Mouse (Mus musculus): Measurements from ENCODE around the gene Itih4. TPM values are rescaled to one million over a fixed set of nuclear protein-coding genes. Genes with fewer than 3 reads are reported as not detected.

Itih4 gene
- total and polyA plus RNA-seq, 2 experiments from 2014 or later = not detected

GRCm38 (mm10) chr14:30856885-30857507, 29.3 kb upstream of the Itih4 start:
- Histone ChIP-seq H3K9ac (replicated peaks; ENCODE audit: low read length, poor library complexity, severe bottlenecking) (no peak overlapping the region), H3K4me1 (ENCODE audit: insufficient read depth, low read length) (no peaks in the 10 kb centered on the region), H3K36me3 (ENCODE audit: insufficient read depth, low read length) (0 out of 2 replicates have a peak, but pooled peaks cover 4% of the 10 kb centered on the region), H3K9me3 (ENCODE audit: low read length) (no peaks in the 10 kb centered on the region), H3K27ac (ENCODE audit: low read depth, low read length) (no peak overlapping the region), H3K4me3 (ENCODE audit: low read depth, low read length) (no peak overlapping the region), H3K27me3 (ENCODE audit: insufficient read depth, low read length) (no peaks in the 10 kb centered on the region), H3K4me2 (ENCODE audit: low read depth, low read length, poor library complexity, severe bottlenecking) (no peak overlapping the region)
- 87% methylated on average over 10 of the region's 10 CpGs for WGBS
- TF ChIP-seq CTCF (IDR thresholded peaks at IDR 0.05) = no peak
- DNase-seq (ENCODE audit: low spot score) (no peak), ATAC-seq (ENCODE audit: low FRiP score) (no peak)

- DNase-seq (ENCODE audit: low spot score) (no peak), ATAC-seq (ENCODE audit: low FRiP score) (no peak)
- Histone ChIP-seq H3K9ac (replicated peaks; ENCODE audit: low read length, poor library complexity, severe bottlenecking) (no peak overlapping the region), H3K9me3 (ENCODE audit: low read length) (no peaks in the 10 kb centered on the region), H3K4me1 (ENCODE audit: insufficient read depth, low read length) (no peaks in the 10 kb centered on the region), H3K27me3 (ENCODE audit: insufficient read depth, low read length) (no peaks in the 10 kb centered on the region), H3K4me3 (ENCODE audit: low read depth, low read length) (no peak overlapping the region), H3K36me3 (ENCODE audit: insufficient read depth, low read length) (0 out of 2 replicates have a peak, but pooled peaks cover 4% of the 10 kb centered on the region), H3K4me2 (ENCODE audit: low read depth, low read length, poor library complexity, severe bottlenecking) (no peak overlapping the region), H3K27ac (ENCODE audit: low read depth, low read length) (no peak overlapping the region)
- WGBS = 83% methylated on average over 4 of the region's 4 CpGs
- TF ChIP-seq CTCF (IDR thresholded peaks at IDR 0.05) = peak; percentile 4; the same call in 1 of the 2 replicates
Observed at GRCm38 (mm10) chr14:30857990-30858389, 28.3 kb upstream of the Itih4 start.

GRCm38 (mm10) chr14:30861421-30862125, 24.7 kb upstream of the Itih4 start:
- 78% methylated on average over 16 of the region's 16 CpGs for WGBS
- H3K4me1 ChIP-seq (ENCODE audit: insufficient read depth, low read length) = no peaks in the 10 kb centered on the region
- H3K4me3 ChIP-seq (ENCODE audit: low read depth, low read length) = no peak overlapping the region
- H3K9ac ChIP-seq (replicated peaks; ENCODE audit: low read length, poor library complexity, severe bottlenecking) = no peak overlapping the region
- TF ChIP-seq CTCF (IDR thresholded peaks at IDR 0.05) = no peak
- H3K36me3 ChIP-seq (ENCODE audit: insufficient read depth, low read length) = peaks cover 17% of the 10 kb centered on the region
- H3K4me2 ChIP-seq (ENCODE audit: low read depth, low read length, poor library complexity, severe bottlenecking) = no peak overlapping the region
- H3K27me3 ChIP-seq (ENCODE audit: insufficient read depth, low read length) = no peaks in the 10 kb centered on the region
- DNase-seq (ENCODE audit: low spot score) = no peak
- H3K9me3 ChIP-seq (ENCODE audit: low read length) = no peaks in the 10 kb centered on the region
- H3K27ac ChIP-seq (ENCODE audit: low read depth, low read length) = no peak overlapping the region
- no peak for ATAC-seq (ENCODE audit: low FRiP score)

- no peak for TF ChIP-seq CTCF (IDR thresholded peaks at IDR 0.05)
- ATAC-seq (ENCODE audit: low FRiP score) = no peak
- Histone ChIP-seq H3K27ac (ENCODE audit: low read depth, low read length) (no peak overlapping the region), H3K4me3 (ENCODE audit: low read depth, low read length) (no peak overlapping the region), H3K4me1 (ENCODE audit: insufficient read depth, low read length) (no peaks in the 10 kb centered on the region), H3K4me2 (ENCODE audit: low read depth, low read length, poor library complexity, severe bottlenecking) (no peak overlapping the region), H3K9me3 (ENCODE audit: low read length) (no peaks in the 10 kb centered on the region), H3K36me3 (ENCODE audit: insufficient read depth, low read length) (peaks cover 20% of the 10 kb centered on the region), H3K9ac (replicated peaks; ENCODE audit: low read length, poor library complexity, severe bottlenecking) (no peak overlapping the region), H3K27me3 (ENCODE audit: insufficient read depth, low read length) (no peaks in the 10 kb centered on the region)
- 90% methylated on average over 9 of the region's 9 CpGs for WGBS
- no peak for DNase-seq (ENCODE audit: low spot score)
Observed at GRCm38 (mm10) chr14:30862368-30862767, 23.9 kb upstream of the Itih4 start.

- Histone ChIP-seq H3K27ac (ENCODE audit: low read depth, low read length) (no peak overlapping the region), H3K36me3 (ENCODE audit: insufficient read depth, low read length) (peaks cover 27% of the 10 kb centered on the region), H3K4me2 (ENCODE audit: low read depth, low read length, poor library complexity, severe bottlenecking) (no peak overlapping the region), H3K27me3 (ENCODE audit: insufficient read depth, low read length) (no peaks in the 10 kb centered on the region), H3K9me3 (ENCODE audit: low read length) (no peaks in the 10 kb centered on the region), H3K4me3 (ENCODE audit: low read depth, low read length) (no peak overlapping the region), H3K9ac (replicated peaks; ENCODE audit: low read length, poor library complexity, severe bottlenecking) (no peak overlapping the region), H3K4me1 (ENCODE audit: insufficient read depth, low read length) (no peaks in the 10 kb centered on the region)
- WGBS = 66% methylated on average over 3 of the region's 3 CpGs
- peak; percentile 71 for TF ChIP-seq CTCF (IDR thresholded peaks at IDR 0.05)
- ATAC-seq (ENCODE audit: low FRiP score) = no peak; the same call in 1 of the 2 replicates
- peak; percentile 36 for DNase-seq (ENCODE audit: low spot score)
Observed at GRCm38 (mm10) chr14:30865311-30865710, 21.0 kb upstream of the Itih4 start.

GRCm38 (mm10) chr14:30867042-30867441, 19.2 kb upstream of the Itih4 start:
- no peak overlapping the region for H3K27ac ChIP-seq (ENCODE audit: low read depth, low read length)
- H3K4me2 ChIP-seq (ENCODE audit: low read depth, low read length, poor library complexity, severe bottlenecking) = no peak overlapping the region
- H3K4me3 ChIP-seq (ENCODE audit: low read depth, low read length) = no peak overlapping the region
- no peaks in the 10 kb centered on the region for H3K4me1 ChIP-seq (ENCODE audit: insufficient read depth, low read length)
- H3K9ac ChIP-seq (replicated peaks; ENCODE audit: low read length, poor library complexity, severe bottlenecking) = no peak overlapping the region
- DNase-seq (ENCODE audit: low spot score) = peak; percentile 88
- H3K36me3 ChIP-seq (ENCODE audit: insufficient read depth, low read length) = peaks cover 32% of the 10 kb centered on the region
- no peaks in the 10 kb centered on the region for H3K27me3 ChIP-seq (ENCODE audit: insufficient read depth, low read length)
- ATAC-seq (ENCODE audit: low FRiP score) = no peak
- no peaks in the 10 kb centered on the region for H3K9me3 ChIP-seq (ENCODE audit: low read length)
- 34% methylated on average over 5 of the region's 5 CpGs for WGBS
- peak; percentile 86 for TF ChIP-seq CTCF (IDR thresholded peaks at IDR 0.05)
